23 mouse cellular contexts compared by ENCODE assay signal in genomic region chr13:14011454-14011995, GRCm38 (mm10). TPM values are rescaled to one million over a fixed set of nuclear protein-coding genes. Genes with fewer than 3 reads are reported as not detected.
DNase-seq lines count a peak whose midpoint lies in the region; ATAC-seq lines count a peak whose summit lies in the region.
"Had no signal": no experiment of that assay in that cellular context is flagged by ENCODE, and none has a peak within 500 bp of the region (broad histone marks: within the 10 kb centered on the region; RNA-seq: fewer than 3 reads in every experiment).

No protein-coding gene starts in this region.

- H3K4me2 ChIP-seq in liver, embryonic 11.5 days = no peak overlapping the region
- H3K4me2 ChIP-seq in forebrain, embryonic 11.5 days (ENCODE audit: low read depth, low read length, severe bottlenecking) = no peak overlapping the region
- H3K4me2 ChIP-seq: hindbrain, embryonic 14.5 days; limb, embryonic 15.5 days; stomach, embryonic 15.5 days had no signal

- intact Hi-C loops in left cerebral cortex, postnatal 10 days (cut with DNase I) = no loop called here

- no peaks in the 10 kb centered on the region for H3K27me3 ChIP-seq in liver, embryonic 11.5 days (replicated peaks; ENCODE audit: control insufficient read depth, insufficient read depth, low read length)
- H3K27me3 ChIP-seq in forebrain, embryonic 11.5 days (ENCODE audit: control insufficient read depth, insufficient read depth, low read length) = no peaks in the 10 kb centered on the region
- H3K27me3 ChIP-seq: limb, embryonic 15.5 days; stomach, embryonic 15.5 days had no signal

- no peak overlapping the region for H3K9ac ChIP-seq in liver, embryonic 11.5 days (ENCODE audit: low read depth, low read length)
- no peak overlapping the region for H3K9ac ChIP-seq in forebrain, embryonic 11.5 days (ENCODE audit: low read length)
- H3K9ac ChIP-seq: hindbrain, embryonic 14.5 days; limb, embryonic 15.5 days; stomach, embryonic 15.5 days had no signal

- no peak for DNase-seq in liver, embryonic 11.5 days (ENCODE audit: low spot score)
- DNase-seq in liver (no peak), R1 (ENCODE audit: low read depth, low spot score) (peak; percentile 18)
- peak; percentile 44 for DNase-seq in induced T-regulatory cell, adult 2 months (ENCODE audit: low read depth)
- DNase-seq in kidney, postnatal 25 days = no peak
- DNase-seq in forebrain, embryonic 11.5 days (ENCODE audit: low spot score) = no peak
- DNase-seq in left cerebral cortex, postnatal 10 days (ENCODE audit: extremely low spot score in 1 of 2, low spot score in 2 of 2) = no peak
- DNase-seq: adrenal gland, postnatal 10 days; embryo, embryonic 11 days; gastrocnemius, postnatal 25 days; kidney, adult 2 months; kidney, postnatal 10 days; layer of hippocampus, postnatal 36 days; midbrain, embryonic 14.5 days; right cerebral cortex, postnatal 25 days; thymus, adult 2 months had no signal

- H3K4me3 ChIP-seq in liver, embryonic 11.5 days (ENCODE audit: low read depth, low read length) = no peak overlapping the region
- no peak overlapping the region for H3K4me3 ChIP-seq in forebrain, embryonic 11.5 days (ENCODE audit: low read depth, low read length)
- H3K4me3 ChIP-seq: layer of hippocampus, adult 2 months; limb, embryonic 15.5 days; stomach, embryonic 15.5 days had no signal

- WGBS in liver, embryonic 11.5 days = 94% methylated on average over 4 of the region's 4 CpGs
- WGBS in forebrain, embryonic 11.5 days = 92% methylated on average over 4 of the region's 4 CpGs

- peaks cover 12% of the 10 kb centered on the region for H3K36me3 ChIP-seq in liver, embryonic 11.5 days (ENCODE audit: control insufficient read depth, insufficient read depth, low read length)
- no peaks in the 10 kb centered on the region for H3K36me3 ChIP-seq in forebrain, embryonic 11.5 days (ENCODE audit: control insufficient read depth, insufficient read depth, low read length)

- no peak overlapping the region for H3K27ac ChIP-seq in liver, embryonic 11.5 days (ENCODE audit: low read depth, low read length)
- no peak overlapping the region for H3K27ac ChIP-seq in forebrain, embryonic 11.5 days (ENCODE audit: low read depth, low read length)
- H3K27ac ChIP-seq: hindbrain, embryonic 14.5 days; layer of hippocampus, adult 2 months; limb, embryonic 15.5 days; macrophage; stomach, embryonic 15.5 days had no signal

- H3K4me1 ChIP-seq in liver, embryonic 11.5 days (replicated peaks; ENCODE audit: control insufficient read depth, insufficient read depth, low read length) = peaks cover 3% of the 10 kb centered on the region
- H3K4me1 ChIP-seq in forebrain, embryonic 11.5 days (replicated peaks; ENCODE audit: control insufficient read depth, insufficient read depth, low read length) = no peaks in the 10 kb centered on the region
- H3K4me1 ChIP-seq: limb, embryonic 15.5 days; stomach, embryonic 15.5 days had no signal

- ATAC-seq in liver, embryonic 11.5 days (replicated peaks; ENCODE audit: low FRiP score) = peak; percentile 27; the same call in 1 of the 2 replicates
- peak; percentile 60 for ATAC-seq in megakaryocyte progenitor cell, adult 5-6 weeks (replicated peaks; ENCODE audit: poor library complexity)
- ATAC-seq in forebrain, embryonic 11.5 days (replicated peaks; ENCODE audit: low FRiP score) = no peak
- ATAC-seq: forebrain, embryonic 14.5 days had no signal

- no peaks in the 10 kb centered on the region for H3K9me3 ChIP-seq in liver, embryonic 11.5 days (ENCODE audit: control insufficient read depth, low read length)
- no peaks in the 10 kb centered on the region for H3K9me3 ChIP-seq in forebrain, embryonic 11.5 days (ENCODE audit: control insufficient read depth, low read length)
- H3K9me3 ChIP-seq: limb, embryonic 15.5 days; stomach, embryonic 15.5 days had no signal

RNA-seq across cellular contexts. Expression of gene Tbce, which starts 27.9 kb away (rescaled TPM):
- polyA plus RNA-seq in liver, embryonic 11.5 days (2014; fragmentation: Nextera tagmentation; extraction: Ambion mirVana) = 49.3 and 50.9 TPM in 2 replicates
- total RNA-seq in megakaryocyte progenitor cell, adult 5-6 weeks (2015) = 52.5 and 69.6 TPM in 2 replicates
- total RNA-seq in megakaryocyte progenitor cell, adult 5-6 weeks (2017) = 39.9 and 55.8 TPM in 2 replicates
- polyA plus RNA-seq in forebrain, embryonic 11.5 days (2014; fragmentation: Nextera tagmentation; extraction: Ambion mirVana) = 57.3 and 63.8 TPM in 2 replicates
- total RNA-seq in left cerebral cortex, postnatal 10 days (2021) = 10 to 100 TPM; 69.0 to 69.2 TPM

RNA-seq across cellular contexts. Expression of gene Arid4b, which starts 51.5 kb away (rescaled TPM):
- polyA plus RNA-seq in liver, embryonic 11.5 days (2014; fragmentation: Nextera tagmentation; extraction: Ambion mirVana) = 42.2 and 45.2 TPM in 2 replicates
- 21.2 and 24.5 TPM in 2 replicates for total RNA-seq in megakaryocyte progenitor cell, adult 5-6 weeks (2015)
- 23.5 and 34.4 TPM in 2 replicates for total RNA-seq in megakaryocyte progenitor cell, adult 5-6 weeks (2017)
- polyA plus RNA-seq in forebrain, embryonic 11.5 days (2014; fragmentation: Nextera tagmentation; extraction: Ambion mirVana) = 84.1 and 97.3 TPM in 2 replicates
- 10 to 100 TPM; 41.6 to 46.0 TPM for total RNA-seq in left cerebral cortex, postnatal 10 days (2021)

RNA-seq across cellular contexts. Expression of gene Ggps1, which starts 51.8 kb away (rescaled TPM):
- 27.4 and 29.8 TPM in 2 replicates for polyA plus RNA-seq in liver, embryonic 11.5 days (2014; fragmentation: Nextera tagmentation; extraction: Ambion mirVana)
- total RNA-seq in megakaryocyte progenitor cell, adult 5-6 weeks (2015) = 19.4 and 21.6 TPM in 2 replicates
- 25.1 and 29.2 TPM in 2 replicates for total RNA-seq in megakaryocyte progenitor cell, adult 5-6 weeks (2017)
- 64.9 and 71.9 TPM in 2 replicates for polyA plus RNA-seq in forebrain, embryonic 11.5 days (2014; fragmentation: Nextera tagmentation; extraction: Ambion mirVana)
- total RNA-seq in left cerebral cortex, postnatal 10 days (2021) = 10 to 100 TPM; 55.6 to 65.0 TPM

RNA-seq across cellular contexts. Expression of gene B3galnt2, which starts 57.3 kb away (rescaled TPM):
- polyA plus RNA-seq in liver, embryonic 11.5 days (2014; fragmentation: Nextera tagmentation; extraction: Ambion mirVana) = 62.7 and 66.8 TPM in 2 replicates
- total RNA-seq in megakaryocyte progenitor cell, adult 5-6 weeks (2015) = 32.6 and 43.5 TPM in 2 replicates
- total RNA-seq in megakaryocyte progenitor cell, adult 5-6 weeks (2017) = 36.7 and 37.0 TPM in 2 replicates
- polyA plus RNA-seq in forebrain, embryonic 11.5 days (2014; fragmentation: Nextera tagmentation; extraction: Ambion mirVana) = 44.1 and 47.7 TPM in 2 replicates
- 10 to 100 TPM; 14.6 to 15.3 TPM for total RNA-seq in left cerebral cortex, postnatal 10 days (2021)

Comparison
In these comparisons a context has a peak if more than half of its experiments do, and no peak if none do; other contexts are left out.
1. DNase-seq: peak in R1 (single experiment) and induced T-regulatory cell, adult 2 months (single experiment); none in liver, embryonic 11.5 days (single experiment), liver (single experiment), kidney, postnatal 25 days (0 of 2), forebrain, embryonic 11.5 days (single experiment) and left cerebral cortex, postnatal 10 days (0 of 2).